Mouse (Mus musculus) megakaryocyte, embryonic 14.5 days (primary cell): Measurements from ENCODE around the gene Camk2n1.

ENCODE experiments used
- FLI1 ChIP-seq: IDR thresholded peaks from 2 replicates; pipeline ENCODE4 v1.6.1; 2012; ENCODE audit warnings: low read length, inconsistent platforms, mixed read lengths
- GATA1 ChIP-seq: IDR thresholded peaks from 3 replicates; pipeline ENCODE4 v1.6.1; 2012; ENCODE audit warnings: mixed read lengths, low read length, inconsistent platforms, borderline replicate concordance

DNA sequence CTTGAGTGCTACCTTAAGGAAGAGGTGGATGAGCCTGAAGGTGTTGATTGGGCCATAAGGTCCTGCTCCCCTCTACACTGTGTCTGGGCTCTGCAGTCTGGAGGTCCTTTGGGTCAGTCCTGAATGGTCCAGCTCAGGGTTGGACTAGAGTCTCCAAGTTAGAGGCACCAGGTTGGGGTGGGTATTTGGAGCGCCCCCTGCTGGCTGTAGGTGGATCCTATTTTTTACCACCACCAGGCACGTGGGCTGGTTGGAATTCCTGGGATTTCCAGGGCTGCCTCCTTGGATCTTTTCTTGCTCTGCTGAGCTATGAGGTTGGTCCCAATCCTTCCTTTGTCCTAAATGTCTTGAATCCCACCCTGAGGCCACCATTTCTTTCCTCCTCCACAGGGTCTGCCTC is 49.3 kb upstream of the Camk2n1 start:
- TF ChIP-seq GATA1 (no peak), FLI1 (no peak)
